Mouse (Mus musculus): Measurements from ENCODE around the gene Tenm2.

- TF ChIP-seq CTCF (IDR thresholded peaks at IDR 0.05), result no peak
- TF ChIP-seq POLR2A (IDR thresholded peaks at IDR 0.05; ENCODE audit: insufficient read depth, low read depth, low read length), result no peak
Observed at GRCm38 (mm10) chr11:36919301-36919700, 316.5 kb downstream of the Tenm2 start.
